Mouse (Mus musculus): Measurements from ENCODE around the gene Msh2.

DNA sequence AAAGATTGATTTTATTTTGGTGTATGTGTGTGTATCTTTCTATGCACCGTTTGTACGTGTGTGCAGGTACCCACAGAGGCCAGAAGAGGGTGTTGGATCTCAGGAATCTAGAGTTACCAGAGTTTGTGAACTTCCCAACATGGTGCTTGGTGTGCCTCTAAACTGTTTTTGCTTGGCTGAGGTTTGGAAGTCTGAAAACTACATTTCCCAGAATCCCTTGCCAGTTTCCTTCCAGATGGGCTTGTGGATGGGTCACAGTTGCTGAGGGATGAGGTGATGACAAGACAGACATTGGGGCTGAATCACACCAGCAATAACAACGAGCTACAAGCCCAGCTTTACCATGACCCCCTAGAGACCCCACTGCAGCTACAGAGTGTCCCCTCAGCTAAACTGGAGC, 65.0 kb downstream of the Msh2 start:
- TF ChIP-seq CTCF (IDR thresholded peaks at IDR 0.05; ENCODE audit: low read depth) (no peak), EP300 (optimal IDR thresholded peaks at IDR 0.05) (no peak)

Measured in stomach, postnatal 0 days (tissue).